ENCODE assay signal across 26 mouse cellular contexts in the genomic region with DNA sequence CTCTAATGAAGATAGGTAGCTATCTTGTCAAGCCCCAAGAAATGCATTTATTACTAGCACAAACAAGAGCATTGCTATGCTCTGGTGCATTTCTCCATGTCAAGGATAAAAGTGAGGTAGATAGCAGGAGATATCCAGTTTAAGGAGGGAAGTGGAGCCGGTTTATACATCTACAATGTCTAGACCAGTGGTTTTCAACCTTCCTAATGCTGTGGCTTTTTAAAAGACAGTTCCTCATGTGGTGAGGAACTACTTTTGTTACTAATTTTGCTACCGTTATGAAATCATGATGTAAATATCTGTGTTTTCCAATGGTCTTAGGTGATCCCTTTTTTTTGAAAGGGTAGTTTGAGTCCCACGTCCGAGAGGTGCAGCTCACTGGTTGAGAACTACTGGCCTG. TPM values are rescaled to one million over a fixed set of nuclear protein-coding genes. Genes with fewer than 3 reads are reported as not detected.
DNase-seq lines count a peak whose midpoint lies in the region; ATAC-seq and TF ChIP-seq lines count a peak whose summit lies in the region.
"Had no signal": no experiment of that assay in that cellular context is flagged by ENCODE, and none has a peak within 500 bp of the region (broad histone marks: within the 10 kb centered on the region; RNA-seq: fewer than 3 reads in every experiment).

No protein-coding gene starts in this region.

- no peak overlapping the region for H3K27ac ChIP-seq in midbrain, embryonic 11.5 days (ENCODE audit: low read depth, low read length)
- H3K27ac ChIP-seq in midbrain, embryonic 13.5 days = no peak overlapping the region
- H3K27ac ChIP-seq in heart, adult 2 months = no peak overlapping the region
- no peak overlapping the region for H3K27ac ChIP-seq in forebrain, embryonic 15.5 days (replicated peaks)
- H3K27ac ChIP-seq: embryonic facial prominence, embryonic 10.5 days; embryonic facial prominence, embryonic 12.5 days; forebrain, embryonic 13.5 days had no signal

- TF ChIP-seq EP300 in heart, adult 2 months (IDR thresholded peaks at IDR 0.05; ENCODE audit: insufficient read depth, low read depth, low read length) = no peak

- DNase-seq in midbrain, embryonic 11.5 days (ENCODE audit: low spot score, missing footprints) = peak; percentile 37
- DNase-seq in heart, adult 2 months = no peak
- no peak for DNase-seq in adipocyte (ENCODE audit: low spot score)
- DNase-seq: adrenal gland, adult 2 months; adrenal gland, postnatal 10 days; adrenal gland, postnatal 25 days; B cell, adult 2 months; cerebellum, adult 11 months; cerebellum, adult 18-20 months; cerebellum, adult 8-10 months; cerebellum, adult 9-11 months; cerebellum, postnatal 14 days; cerebellum, postnatal 36 days; forebrain, postnatal 0 days had no signal

- H3K4me1 ChIP-seq in midbrain, embryonic 11.5 days (ENCODE audit: control insufficient read depth, insufficient read depth, low read length) = no peaks in the 10 kb centered on the region
- no peaks in the 10 kb centered on the region for H3K4me1 ChIP-seq in midbrain, embryonic 13.5 days (replicated peaks)
- H3K4me1 ChIP-seq in heart, adult 2 months (ENCODE audit: control insufficient read depth, insufficient read depth, low read length) = no peaks in the 10 kb centered on the region
- H3K4me1 ChIP-seq in forebrain, embryonic 15.5 days = 0 out of 2 replicates have a peak, but pooled peaks cover 4% of the 10 kb centered on the region
- H3K4me1 ChIP-seq: embryonic facial prominence, embryonic 10.5 days; embryonic facial prominence, embryonic 12.5 days; forebrain, embryonic 13.5 days had no signal

- no peaks in the 10 kb centered on the region for H3K9me3 ChIP-seq in midbrain, embryonic 11.5 days (ENCODE audit: control insufficient read depth, low read length)
- H3K9me3 ChIP-seq in midbrain, embryonic 13.5 days = no peaks in the 10 kb centered on the region
- H3K9me3 ChIP-seq in forebrain, embryonic 15.5 days = no peaks in the 10 kb centered on the region
- H3K9me3 ChIP-seq: embryonic facial prominence, embryonic 10.5 days; embryonic facial prominence, embryonic 12.5 days; forebrain, embryonic 13.5 days; G1E had no signal

- no peak for TF ChIP-seq CTCF in heart, adult 2 months (IDR thresholded peaks at IDR 0.05)

- WGBS in midbrain, embryonic 11.5 days = 92% methylated on average over 4 of the region's 4 CpGs
- 94% methylated on average over 4 of the region's 4 CpGs for WGBS in midbrain, embryonic 13.5 days
- WGBS in heart, adult 2 months = 83% methylated on average over 4 of the region's 4 CpGs
- 95% methylated on average over 4 of the region's 4 CpGs for WGBS in forebrain, embryonic 15.5 days

- H3K79me2 ChIP-seq in heart, adult 2 months (replicated peaks; ENCODE audit: control insufficient read depth, insufficient read depth, low read length) = no peaks in the 10 kb centered on the region

- H3K9ac ChIP-seq in midbrain, embryonic 11.5 days (ENCODE audit: low read length) = no peak overlapping the region
- no peak overlapping the region for H3K9ac ChIP-seq in midbrain, embryonic 13.5 days (replicated peaks)
- H3K9ac ChIP-seq in heart, adult 2 months (ENCODE audit: low read depth, low read length) = no peak overlapping the region
- H3K9ac ChIP-seq in forebrain, embryonic 15.5 days (replicated peaks) = no peak overlapping the region
- H3K9ac ChIP-seq: embryonic facial prominence, embryonic 12.5 days; forebrain, embryonic 13.5 days; forebrain, postnatal 0 days had no signal

- no peak for TF ChIP-seq POLR2A in heart, adult 2 months (IDR thresholded peaks at IDR 0.05; ENCODE audit: insufficient read depth, low read depth, low read length)

- H3K27me3 ChIP-seq in midbrain, embryonic 11.5 days (ENCODE audit: control insufficient read depth, insufficient read depth, low read length) = no peaks in the 10 kb centered on the region
- H3K27me3 ChIP-seq in midbrain, embryonic 13.5 days = no peaks in the 10 kb centered on the region
- no peaks in the 10 kb centered on the region for H3K27me3 ChIP-seq in heart, adult 2 months (ENCODE audit: control insufficient read depth, insufficient read depth, low read length)
- H3K27me3 ChIP-seq in forebrain, embryonic 15.5 days = no peaks in the 10 kb centered on the region
- H3K27me3 ChIP-seq: CH12.LX; embryonic facial prominence, embryonic 12.5 days; forebrain, embryonic 13.5 days; Patski had no signal

- no peak overlapping the region for H3K4me2 ChIP-seq in midbrain, embryonic 11.5 days
- no peak overlapping the region for H3K4me2 ChIP-seq in midbrain, embryonic 13.5 days (replicated peaks)
- no peak overlapping the region for H3K4me2 ChIP-seq in forebrain, embryonic 15.5 days (replicated peaks)
- H3K4me2 ChIP-seq: embryonic facial prominence, embryonic 12.5 days; forebrain, embryonic 13.5 days had no signal

- no peak for ATAC-seq in midbrain, embryonic 11.5 days (ENCODE audit: low FRiP score)
- no peak for ATAC-seq in midbrain, embryonic 13.5 days
- peak; percentile 57; the same call in 1 of the 2 replicates for ATAC-seq in common myeloid progenitor, adult 5-6 weeks (replicated peaks; ENCODE audit: low read depth, poor library complexity, severe bottlenecking)
- peak; percentile 61 for ATAC-seq in megakaryocyte, adult 5-6 weeks (ENCODE audit: poor library complexity, severe bottlenecking)
- no peak for ATAC-seq in forebrain, embryonic 15.5 days (replicated peaks)
- ATAC-seq: activated CD4-positive, CD25-positive, alpha-beta regulatory T cell, adult 4 months; CD4-positive, CD25-positive, alpha-beta regulatory T cell, adult 4 months; forebrain, embryonic 13.5 days; forebrain, postnatal 0 days; Patski had no signal

- no peaks in the 10 kb centered on the region for H3K36me3 ChIP-seq in midbrain, embryonic 11.5 days (ENCODE audit: control insufficient read depth, insufficient read depth, low read length)
- peaks cover 8% of the 10 kb centered on the region; the same call in 1 of the 2 replicates for H3K36me3 ChIP-seq in midbrain, embryonic 13.5 days
- H3K36me3 ChIP-seq in heart, adult 2 months (ENCODE audit: control insufficient read depth, insufficient read depth, low read length) = no peaks in the 10 kb centered on the region
- 0 out of 2 replicates have a peak, but pooled peaks cover 7% of the 10 kb centered on the region for H3K36me3 ChIP-seq in forebrain, embryonic 15.5 days
- H3K36me3 ChIP-seq: embryonic facial prominence, embryonic 12.5 days had no signal

- intact Hi-C loops in heart, adult 2 months (cut with DNase I) = no loop called here

- H3K4me3 ChIP-seq in midbrain, embryonic 11.5 days (ENCODE audit: low read depth, low read length) = no peak overlapping the region
- H3K4me3 ChIP-seq in midbrain, embryonic 13.5 days (replicated peaks) = no peak overlapping the region
- H3K4me3 ChIP-seq in heart, adult 2 months = no peak overlapping the region
- H3K4me3 ChIP-seq in forebrain, embryonic 15.5 days = no peak overlapping the region
- H3K4me3 ChIP-seq: embryonic facial prominence, embryonic 10.5 days; embryonic facial prominence, embryonic 12.5 days; forebrain, embryonic 13.5 days had no signal

RNA-seq across cellular contexts. Expression of gene Gpc5, which starts 37.8 kb away (rescaled TPM):
- 0.75 and 0.76 TPM in 2 replicates for polyA plus RNA-seq in midbrain, embryonic 11.5 days (2014; fragmentation: Nextera tagmentation; extraction: Ambion mirVana)
- 2.1 and 2.6 TPM in 2 replicates for polyA plus RNA-seq in midbrain, embryonic 13.5 days (2015; fragmentation: Nextera tagmentation; extraction: Ambion mirVana)
- not detected in 2 replicates for total RNA-seq in common myeloid progenitor, adult 5-6 weeks (2017)
- total RNA-seq in megakaryocyte, adult 5-6 weeks (2015) = not detected in 2 replicates
- not detected in 2 replicates for total RNA-seq in megakaryocyte, adult 5-6 weeks (2017)
- not detected for total RNA-seq in heart, adult 2 months (2021)
- polyA plus RNA-seq in heart, adult 2 months (2012; rRNA removed) = not detected in 2 replicates
- polyA plus RNA-seq in forebrain, embryonic 15.5 days (2015; fragmentation: Nextera tagmentation; extraction: Ambion mirVana) = 1.7 and 2.1 TPM in 2 replicates
- total RNA-seq: CH12.LX had no signal
- polyA plus RNA-seq: activated CD4-positive, CD25-positive, alpha-beta regulatory T cell, adult 4 months; G1E had no signal

Comparison
In these comparisons a context has a peak if more than half of its experiments do, and no peak if none do; other contexts are left out.
1. ATAC-seq: peak in common myeloid progenitor, adult 5-6 weeks (single experiment) and megakaryocyte, adult 5-6 weeks (single experiment); none in midbrain, embryonic 11.5 days (single experiment), midbrain, embryonic 13.5 days (single experiment) and forebrain, embryonic 15.5 days (single experiment).